Mouse (Mus musculus) midbrain, postnatal 0 days (tissue): ENCODE measurements around the gene Ttc23. TPM values are rescaled to one million over a fixed set of nuclear protein-coding genes. Genes with fewer than 3 reads are reported as not detected.
A peak's percentile ranks its signal among the peaks of the same experiment; 100 is the strongest.

ENCODE experiments used
- ATAC-seq: fragments of 200-750 bp; cut with Nextera tagmentation; 2 replicates; pipeline ENCODE4 v1.8.0; 2017; ENCODE audit warnings: moderate number of reproducible peaks, mild to moderate bottlenecking, moderate TSS enrichment, moderate library complexity; ENCODE audit not compliant: low FRiP score
- DNase-seq: peaks from one replicate; pipeline ENCODE4 v3.0.0-alpha.2; 2015; ENCODE audit warnings: low spot score
- H3K27ac ChIP-seq: fragments of 300-500 bp; sonication (generic); 2 replicates; pipeline ENCODE4 v1.5.1; 2014; ENCODE audit warnings: low read depth, mild to moderate bottlenecking, low read length, mixed read lengths
- H3K27me3 ChIP-seq: fragments of 300-500 bp; sonication (generic); 2 replicates; pipeline ENCODE4 v1.6.1; 2014; ENCODE audit warnings: low read length, control low read depth, mixed read lengths; ENCODE audit not compliant: insufficient read depth
- H3K36me3 ChIP-seq: fragments of 300-500 bp; sonication (generic); 2 replicates; pipeline ENCODE4 v1.6.1; 2014; ENCODE audit warnings: low read length, control low read depth, mixed read lengths; ENCODE audit not compliant: insufficient read depth
- H3K4me1 ChIP-seq: fragments of 300-500 bp; sonication (generic); 2 replicates; pipeline ENCODE4 v1.6.1; 2014; ENCODE audit warnings: mild to moderate bottlenecking, control low read depth, antibody characterized with exemption, low read length, mixed read lengths; ENCODE audit not compliant: insufficient read depth
- H3K4me2 ChIP-seq: fragments of 300-500 bp; sonication (generic); 2 replicates; pipeline ENCODE4 v1.6.1; 2014; ENCODE audit warnings: low read depth, mild to moderate bottlenecking, low read length, mixed read lengths; ENCODE audit not compliant: poor library complexity, severe bottlenecking
- H3K4me3 ChIP-seq: fragments of 300-500 bp; sonication (generic); 2 replicates; pipeline ENCODE4 v1.5.1; 2014; ENCODE audit warnings: low read depth, mild to moderate bottlenecking, low read length, moderate library complexity
- H3K9ac ChIP-seq: fragments of 300-500 bp; sonication (generic); replicated peaks from 2 replicates; pipeline ENCODE4 v1.6.1; 2014; ENCODE audit warnings: mild to moderate bottlenecking, low read length, moderate library complexity, mixed read lengths; ENCODE audit not compliant: poor library complexity, severe bottlenecking
- H3K9me3 ChIP-seq: fragments of 300-500 bp; sonication (generic); 2 replicates; pipeline ENCODE4 v1.6.1; 2016; ENCODE audit warnings: low read length, control low read depth
- CTCF ChIP-seq: IDR thresholded peaks from 2 replicates; pipeline ENCODE4 v1.5.1; 2016; ENCODE audit warnings: antibody characterized with exemption, mild to moderate bottlenecking
- WGBS: fragments of 180-500 bp; shearing (Covaris S2); extraction: QIAGEN DNeasy Blood & Tissue Kit; methylation state at CpG from one replicate; pipeline ENCODE4 v1.1.7; 2014; 5-methylcytosine and 5-hydroxymethylcytosine counted together
- polyA plus RNA-seq: library from polyadenylated mRNA; unstranded; fragments of >200 nt; fragmentation: Nextera tagmentation; extraction: Ambion mirVana; gene quantifications from 2 replicates; pipeline ENCODE4 v1.2.1, GENCODE M21; 2015
- total RNA-seq: library from RNA; depleted of rRNA; stranded (reverse); fragments of >200 nt; gene quantifications from 2 replicates; pipeline ENCODE4 v1.2.3, GENCODE M21; 2014

The Ttc23 gene
- total and polyA plus RNA-seq, 2 experiments from 2014 or later = 4.6 to 5.9 TPM

GRCm38 (mm10) chr7:67613795-67614463 lies 33.3 kb upstream of the Ttc23 start:
- no peak overlapping the region for H3K4me3 ChIP-seq
- no peaks in the 10 kb centered on the region for H3K4me1 ChIP-seq
- no peak for TF ChIP-seq CTCF
- H3K9ac ChIP-seq = no peak overlapping the region
- H3K27me3 ChIP-seq = no peaks in the 10 kb centered on the region
- no peak for ATAC-seq
- no peak overlapping the region for H3K4me2 ChIP-seq
- WGBS = 50% methylated on average over 10 of the region's 10 CpGs
- H3K9me3 ChIP-seq = no peaks in the 10 kb centered on the region
- no peak overlapping the region; the same call in 1 of the 2 replicates for H3K27ac ChIP-seq
- no peak for DNase-seq
- H3K36me3 ChIP-seq = no peaks in the 10 kb centered on the region

GRCm38 (mm10) chr7:67614464-67614861 lies 32.7 kb upstream of the Ttc23 start:
- Histone ChIP-seq H3K36me3 (no peaks in the 10 kb centered on the region), H3K4me3 (no peak overlapping the region), H3K27ac (no peak overlapping the region), H3K4me1 (no peaks in the 10 kb centered on the region), H3K9ac (no peak overlapping the region), H3K27me3 (no peaks in the 10 kb centered on the region), H3K9me3 (no peaks in the 10 kb centered on the region), H3K4me2 (no peak overlapping the region)
- WGBS = 88% methylated on average over 7 of the region's 7 CpGs
- TF ChIP-seq CTCF = no peak
- ATAC-seq (no peak), DNase-seq (no peak)

- Histone ChIP-seq H3K4me1 (no peaks in the 10 kb centered on the region), H3K27ac (no peak overlapping the region), H3K4me2 (no peak overlapping the region), H3K27me3 (no peaks in the 10 kb centered on the region), H3K9me3 (no peaks in the 10 kb centered on the region), H3K4me3 (no peak overlapping the region), H3K36me3 (no peaks in the 10 kb centered on the region), H3K9ac (no peak overlapping the region)
- 94% methylated on average over 4 of the region's 4 CpGs for WGBS
- TF ChIP-seq CTCF = no peak
- ATAC-seq (no peak), DNase-seq (no peak)
These were observed 30.3 kb upstream of the Ttc23 start for GRCm38 (mm10) chr7:67616890-67617289.

- DNase-seq (no peak), ATAC-seq (no peak)
- no peaks in the 10 kb centered on the region for H3K4me1 ChIP-seq
- H3K27me3 ChIP-seq = no peaks in the 10 kb centered on the region
- H3K9me3 ChIP-seq = no peaks in the 10 kb centered on the region
- no peak overlapping the region for H3K9ac ChIP-seq
- whole genome bisulfite sequencing = 97% methylated on average over 10 of the region's 10 CpGs
- TF ChIP-seq CTCF = no peak
- H3K4me3 ChIP-seq = no peak overlapping the region
- no peaks in the 10 kb centered on the region for H3K36me3 ChIP-seq
- H3K27ac ChIP-seq = no peak overlapping the region
- H3K4me2 ChIP-seq = no peak overlapping the region
These were observed 29.6 kb upstream of the Ttc23 start for GRCm38 (mm10) chr7:67617646-67618045.

- no peaks in the 10 kb centered on the region for H3K27me3 ChIP-seq
- H3K9me3 ChIP-seq = no peaks in the 10 kb centered on the region
- no peak overlapping the region for H3K27ac ChIP-seq
- ATAC-seq = no peak
- no peak for DNase-seq
- no peaks in the 10 kb centered on the region for H3K4me1 ChIP-seq
- TF ChIP-seq CTCF = no peak
- no peak overlapping the region for H3K4me2 ChIP-seq
- no peak overlapping the region for H3K9ac ChIP-seq
- H3K4me3 ChIP-seq = no peak overlapping the region
- no peaks in the 10 kb centered on the region for H3K36me3 ChIP-seq
- WGBS = 89% methylated on average over 3 of the region's 3 CpGs
These were observed 28.9 kb upstream of the Ttc23 start for GRCm38 (mm10) chr7:67618316-67618715.

GRCm38 (mm10) chr7:67619836-67620235 lies 27.4 kb upstream of the Ttc23 start:
- no peaks in the 10 kb centered on the region for H3K4me1 ChIP-seq
- no peak overlapping the region for H3K4me2 ChIP-seq
- WGBS = 68% methylated on average over 4 of the region's 4 CpGs
- no peaks in the 10 kb centered on the region for H3K9me3 ChIP-seq
- H3K27me3 ChIP-seq = no peaks in the 10 kb centered on the region
- 0 out of 2 replicates have a peak, but pooled peaks have one; percentile 62 for ATAC-seq
- H3K27ac ChIP-seq = no peak overlapping the region
- H3K36me3 ChIP-seq = no peaks in the 10 kb centered on the region
- peak; percentile 84 for TF ChIP-seq CTCF
- DNase-seq = peak; percentile 78
- H3K9ac ChIP-seq = no peak overlapping the region
- no peak overlapping the region for H3K4me3 ChIP-seq
